Mouse (Mus musculus) gastrocnemius, postnatal 4 days (tissue): Measurements from ENCODE around the gene Cyp27b1. TPM values are rescaled to one million over a fixed set of nuclear protein-coding genes. Genes with fewer than 3 reads are reported as not detected.

Source experiments
- DNase-seq, 2 experiments: peaks; one replicate each; pipeline ENCODE4 v3.0.0; 2021 to 2022; ENCODE audit warnings: low spot score in 2 of 2, mixed read lengths in 2 of 2
- long read RNA-seq, 2 experiments: library from polyadenylated mRNA; stranded (forward); transcript quantifications; one replicate each; pipeline ENCODE4 v2.0.0; 2021
- total RNA-seq, 2 experiments: library from RNA; stranded (reverse); gene quantifications; 2 replicates each; pipeline ENCODE4 v1.2.3; 2021

Cyp27b1 gene
- under 1 TPM; 0.78 to 0.86 TPM for total RNA-seq
- long read RNA-seq, experiment 1 = 0 reads
- long read RNA-seq, experiment 2 = 0 reads

GRCm38 (mm10) chr10:127047954-127048353 lies at the start of gene Cyp27b1:
Gene Cyp27b1 (plus strand): TSS chr10:127048250.
- no peak for DNase-seq

GRCm38 (mm10) chr10:127000529-127000928 lies 47.5 kb upstream of the Cyp27b1 start, which contains the start of gene Avil:
Gene Avil (plus strand): TSS chr10:127000709.
- no peak for DNase-seq

- no peak for DNase-seq
These were observed 46.8 kb upstream of the Cyp27b1 start for GRCm38 (mm10) chr10:127001297-127001696.

- DNase-seq = no peak
These were observed 46.0 kb upstream of the Cyp27b1 start for GRCm38 (mm10) chr10:127002056-127002455.

- no peak for DNase-seq
These were observed 45.3 kb upstream of the Cyp27b1 start for GRCm38 (mm10) chr10:127002765-127003164.

- DNase-seq = no peak
These were observed 44.7 kb upstream of the Cyp27b1 start for GRCm38 (mm10) chr10:127003334-127003733.

GRCm38 (mm10) chr10:127003806-127004205 lies 44.2 kb upstream of the Cyp27b1 start:
- no peak for DNase-seq

GRCm38 (mm10) chr10:127016488-127016887 lies 31.6 kb upstream of the Cyp27b1 start:
- DNase-seq = no peak

GRCm38 (mm10) chr10:127017071-127017470 lies 31.0 kb upstream of the Cyp27b1 start:
- no peak for DNase-seq

GRCm38 (mm10) chr10:127018422-127018821 lies 29.6 kb upstream of the Cyp27b1 start:
- DNase-seq = no peak

GRCm38 (mm10) chr10:127030336-127031296 lies 17.4 kb upstream of the Cyp27b1 start, which contains the start of gene Tsfm:
Gene Tsfm (minus strand): TSS chr10:127030840.
- peak; percentile 93 to 94 for DNase-seq

GRCm38 (mm10) chr10:127033301-127033741 lies 14.7 kb upstream of the Cyp27b1 start:
- DNase-seq = no peak

GRCm38 (mm10) chr10:127036273-127036672 lies 11.8 kb upstream of the Cyp27b1 start:
- no peak for DNase-seq

- DNase-seq = no peak
These were observed 10.4 kb upstream of the Cyp27b1 start for GRCm38 (mm10) chr10:127037641-127038040.

- peak in 1 of 2 experiments; percentile 43 for DNase-seq
These were observed 7.4 kb upstream of the Cyp27b1 start for GRCm38 (mm10) chr10:127040569-127041214.

GRCm38 (mm10) chr10:127041274-127041766 lies 6.7 kb upstream of the Cyp27b1 start, which contains the start of the genes Mettl1 and Eef1akmt3:
Gene Mettl1 (plus strand): TSS chr10:127041414.
Gene Eef1akmt3 (minus strand): TSS chr10:127041513.
- peak; percentile 50 to 52 for DNase-seq

GRCm38 (mm10) chr10:127041774-127042338 lies 6.2 kb upstream of the Cyp27b1 start:
- peak; percentile 81 to 93 for DNase-seq

GRCm38 (mm10) chr10:127042468-127043115 lies 5.5 kb upstream of the Cyp27b1 start:
- DNase-seq = no peak

- no peak for DNase-seq
These were observed 4.9 kb upstream of the Cyp27b1 start for GRCm38 (mm10) chr10:127043187-127043586.

- DNase-seq = no peak
These were observed 751 bp downstream of the Cyp27b1 start for GRCm38 (mm10) chr10:127048608-127049394.
